Mouse (Mus musculus) thymus, postnatal 0 days (tissue): Measurements from ENCODE around the gene Foxp4. TPM values are rescaled to one million over a fixed set of nuclear protein-coding genes. Genes with fewer than 3 reads are reported as not detected.

ENCODE experiments used
- polyA plus RNA-seq: library from polyadenylated mRNA; unstranded; fragments of >200 nt; fragmentation: Nextera tagmentation; extraction: Ambion mirVana; gene quantifications from 2 replicates; pipeline ENCODE4 v1.2.1, GENCODE M21; 2015

The Foxp4 gene
- polyA plus RNA-seq, 1 experiment from 2014 or later: 18.0 TPM

Other genes with a start within 250 kb of the Foxp4 start
- gene Tomm6, start 236.3 kb downstream of the Foxp4 start, polyA plus RNA-seq: 431 and 452 TPM in 2 replicates
- gene Frs3, start 235.6 kb downstream of the Foxp4 start, polyA plus RNA-seq: 0.98 and 1.3 TPM in 2 replicates
- gene Gm21981, start 230.2 kb downstream of the Foxp4 start, polyA plus RNA-seq: 0.12 and 0.18 TPM in 2 replicates
- 0.81 and 1.2 TPM in 2 replicates for gene Prickle4, start 229.9 kb downstream of the Foxp4 start, polyA plus RNA-seq
- 2.4 and 2.5 TPM in 2 replicates for gene Pgc, start 197.8 kb downstream of the Foxp4 start, polyA plus RNA-seq
- gene Tfeb, start 187.6 kb downstream of the Foxp4 start, polyA plus RNA-seq: 4.7 and 5.5 TPM in 2 replicates
- gene Mdfi, start 90.0 kb downstream of the Foxp4 start, polyA plus RNA-seq: 3.5 and 3.7 TPM in 2 replicates
- gene 1700122O11Rik, start 113.6 kb upstream of the Foxp4 start, polyA plus RNA-seq: not detected in 2 replicates
- gene 1700067P10Rik, start 164.7 kb upstream of the Foxp4 start, polyA plus RNA-seq: not detected in 2 replicates
- gene 9830107B12Rik, start 221.6 kb upstream of the Foxp4 start, polyA plus RNA-seq: not detected in 2 replicates
- 0.13 and 0.42 TPM in 2 replicates for gene A530064D06Rik, start 242.6 kb upstream of the Foxp4 start, polyA plus RNA-seq